Mouse (Mus musculus): ENCODE measurements around the gene Serpinb1b. TPM values are rescaled to one million over a fixed set of nuclear protein-coding genes. Genes with fewer than 3 reads are reported as not detected.

Gene Serpinb1b
- polyA plus RNA-seq, 1 experiment from 2014 or later, result not detected

GRCm38 (mm10) chr13:33084975-33085694 is 6.8 kb downstream of the Serpinb1b start:
- Histone ChIP-seq H3K27me3 (ENCODE audit: control insufficient read depth, insufficient read depth, low read length) (no peaks in the 10 kb centered on the region), H3K4me2 (no peak overlapping the region), H3K4me1 (ENCODE audit: control insufficient read depth, insufficient read depth, low read length) (no peaks in the 10 kb centered on the region), H3K9me3 (replicated peaks; ENCODE audit: control insufficient read depth, low read length) (no peaks in the 10 kb centered on the region), H3K27ac (ENCODE audit: low read depth, low read length) (no peak overlapping the region), H3K36me3 (ENCODE audit: control insufficient read depth, insufficient read depth, low read length) (no peaks in the 10 kb centered on the region), H3K4me3 (ENCODE audit: low read depth, low read length) (no peak overlapping the region), H3K9ac (ENCODE audit: low read depth, low read length) (no peak overlapping the region)
- 63% methylated on average over 5 of the region's 5 CpGs for WGBS (ENCODE audit: insufficient replicate concordance)
- ATAC-seq (replicated peaks; ENCODE audit: insufficient number of reproducible peaks, low FRiP score, low TSS enrichment), result no peak

- no peak for ATAC-seq (replicated peaks; ENCODE audit: insufficient number of reproducible peaks, low FRiP score, low TSS enrichment)
- no peaks in the 10 kb centered on the region for H3K4me1 ChIP-seq (ENCODE audit: control insufficient read depth, insufficient read depth, low read length)
- H3K4me2 ChIP-seq, result no peak overlapping the region
- no peaks in the 10 kb centered on the region for H3K9me3 ChIP-seq (replicated peaks; ENCODE audit: control insufficient read depth, low read length)
- H3K4me3 ChIP-seq (ENCODE audit: low read depth, low read length), result no peak overlapping the region
- H3K27me3 ChIP-seq (ENCODE audit: control insufficient read depth, insufficient read depth, low read length), result no peaks in the 10 kb centered on the region
- no peak overlapping the region for H3K27ac ChIP-seq (ENCODE audit: low read depth, low read length)
- H3K9ac ChIP-seq (ENCODE audit: low read depth, low read length), result no peak overlapping the region
- no peaks in the 10 kb centered on the region for H3K36me3 ChIP-seq (ENCODE audit: control insufficient read depth, insufficient read depth, low read length)
These were observed 7.5 kb downstream of the Serpinb1b start for GRCm38 (mm10) chr13:33085695-33086432.

- Histone ChIP-seq H3K36me3 (ENCODE audit: control insufficient read depth, insufficient read depth, low read length) (no peaks in the 10 kb centered on the region), H3K4me2 (no peak overlapping the region), H3K4me1 (ENCODE audit: control insufficient read depth, insufficient read depth, low read length) (no peaks in the 10 kb centered on the region), H3K9ac (ENCODE audit: low read depth, low read length) (no peak overlapping the region), H3K9me3 (replicated peaks; ENCODE audit: control insufficient read depth, low read length) (no peaks in the 10 kb centered on the region), H3K4me3 (ENCODE audit: low read depth, low read length) (no peak overlapping the region), H3K27me3 (ENCODE audit: control insufficient read depth, insufficient read depth, low read length) (no peaks in the 10 kb centered on the region), H3K27ac (ENCODE audit: low read depth, low read length) (no peak overlapping the region)
- WGBS (ENCODE audit: insufficient replicate concordance), result 52% methylated on average over 3 of the region's 3 CpGs
- ATAC-seq (replicated peaks; ENCODE audit: insufficient number of reproducible peaks, low FRiP score, low TSS enrichment), result no peak
These were observed 11.2 kb downstream of the Serpinb1b start for GRCm38 (mm10) chr13:33089566-33089965.

- no peak overlapping the region for H3K27ac ChIP-seq (ENCODE audit: low read depth, low read length)
- no peak overlapping the region for H3K4me3 ChIP-seq (ENCODE audit: low read depth, low read length)
- no peaks in the 10 kb centered on the region for H3K36me3 ChIP-seq (ENCODE audit: control insufficient read depth, insufficient read depth, low read length)
- WGBS (ENCODE audit: insufficient replicate concordance), result 56% methylated on average over 1 of the region's 1 CpGs
- no peaks in the 10 kb centered on the region for H3K27me3 ChIP-seq (ENCODE audit: control insufficient read depth, insufficient read depth, low read length)
- H3K9ac ChIP-seq (ENCODE audit: low read depth, low read length), result no peak overlapping the region
- H3K4me2 ChIP-seq, result no peak overlapping the region
- H3K4me1 ChIP-seq (ENCODE audit: control insufficient read depth, insufficient read depth, low read length), result no peaks in the 10 kb centered on the region
- H3K9me3 ChIP-seq (replicated peaks; ENCODE audit: control insufficient read depth, low read length), result no peaks in the 10 kb centered on the region
- no peak for ATAC-seq (replicated peaks; ENCODE audit: insufficient number of reproducible peaks, low FRiP score, low TSS enrichment)
These were observed 12.2 kb downstream of the Serpinb1b start for GRCm38 (mm10) chr13:33090546-33090945.

- no peak for ATAC-seq (replicated peaks; ENCODE audit: insufficient number of reproducible peaks, low FRiP score, low TSS enrichment)
- no peak overlapping the region for H3K4me2 ChIP-seq
- H3K27me3 ChIP-seq (ENCODE audit: control insufficient read depth, insufficient read depth, low read length), result no peaks in the 10 kb centered on the region
- H3K9me3 ChIP-seq (replicated peaks; ENCODE audit: control insufficient read depth, low read length), result no peaks in the 10 kb centered on the region
- no peaks in the 10 kb centered on the region for H3K4me1 ChIP-seq (ENCODE audit: control insufficient read depth, insufficient read depth, low read length)
- H3K36me3 ChIP-seq (ENCODE audit: control insufficient read depth, insufficient read depth, low read length), result no peaks in the 10 kb centered on the region
- H3K4me3 ChIP-seq (ENCODE audit: low read depth, low read length), result no peak overlapping the region
- H3K27ac ChIP-seq (ENCODE audit: low read depth, low read length), result no peak overlapping the region
- no peak overlapping the region for H3K9ac ChIP-seq (ENCODE audit: low read depth, low read length)
- 92% methylated on average over 1 of the region's 1 CpGs for WGBS (ENCODE audit: insufficient replicate concordance)
These were observed 12.9 kb downstream of the Serpinb1b start for GRCm38 (mm10) chr13:33091306-33091705.

- no peak overlapping the region for H3K4me2 ChIP-seq
- H3K9me3 ChIP-seq (replicated peaks; ENCODE audit: control insufficient read depth, low read length), result no peaks in the 10 kb centered on the region
- WGBS (ENCODE audit: insufficient replicate concordance), result 85% methylated on average over 1 of the region's 1 CpGs
- no peaks in the 10 kb centered on the region for H3K4me1 ChIP-seq (ENCODE audit: control insufficient read depth, insufficient read depth, low read length)
- H3K36me3 ChIP-seq (ENCODE audit: control insufficient read depth, insufficient read depth, low read length), result no peaks in the 10 kb centered on the region
- no peak overlapping the region for H3K4me3 ChIP-seq (ENCODE audit: low read depth, low read length)
- no peak for ATAC-seq (replicated peaks; ENCODE audit: insufficient number of reproducible peaks, low FRiP score, low TSS enrichment)
- H3K9ac ChIP-seq (ENCODE audit: low read depth, low read length), result no peak overlapping the region
- H3K27me3 ChIP-seq (ENCODE audit: control insufficient read depth, insufficient read depth, low read length), result no peaks in the 10 kb centered on the region
- H3K27ac ChIP-seq (ENCODE audit: low read depth, low read length), result no peak overlapping the region
These were observed 17.2 kb downstream of the Serpinb1b start for GRCm38 (mm10) chr13:33095575-33095974.

- no peaks in the 10 kb centered on the region for H3K27me3 ChIP-seq (ENCODE audit: control insufficient read depth, insufficient read depth, low read length)
- no peak overlapping the region for H3K4me3 ChIP-seq (ENCODE audit: low read depth, low read length)
- H3K4me1 ChIP-seq (ENCODE audit: control insufficient read depth, insufficient read depth, low read length), result no peaks in the 10 kb centered on the region
- no peaks in the 10 kb centered on the region for H3K9me3 ChIP-seq (replicated peaks; ENCODE audit: control insufficient read depth, low read length)
- no peak overlapping the region for H3K27ac ChIP-seq (ENCODE audit: low read depth, low read length)
- ATAC-seq (replicated peaks; ENCODE audit: insufficient number of reproducible peaks, low FRiP score, low TSS enrichment), result no peak
- no peak overlapping the region for H3K4me2 ChIP-seq
- no peaks in the 10 kb centered on the region for H3K36me3 ChIP-seq (ENCODE audit: control insufficient read depth, insufficient read depth, low read length)
- H3K9ac ChIP-seq (ENCODE audit: low read depth, low read length), result no peak overlapping the region
These were observed 27.3 kb downstream of the Serpinb1b start for GRCm38 (mm10) chr13:33105626-33106025.

GRCm38 (mm10) chr13:33113054-33113453 is 34.7 kb downstream of the Serpinb1b start:
- no peaks in the 10 kb centered on the region for H3K27me3 ChIP-seq (ENCODE audit: control insufficient read depth, insufficient read depth, low read length)
- no peak overlapping the region for H3K4me3 ChIP-seq (ENCODE audit: low read depth, low read length)
- H3K36me3 ChIP-seq (ENCODE audit: control insufficient read depth, insufficient read depth, low read length), result no peaks in the 10 kb centered on the region
- ATAC-seq (replicated peaks; ENCODE audit: insufficient number of reproducible peaks, low FRiP score, low TSS enrichment), result no peak
- WGBS (ENCODE audit: insufficient replicate concordance), result 62% methylated on average over 3 of the region's 3 CpGs
- no peak overlapping the region for H3K4me2 ChIP-seq
- no peak overlapping the region for H3K27ac ChIP-seq (ENCODE audit: low read depth, low read length)
- H3K4me1 ChIP-seq (ENCODE audit: control insufficient read depth, insufficient read depth, low read length), result no peaks in the 10 kb centered on the region
- no peak overlapping the region for H3K9ac ChIP-seq (ENCODE audit: low read depth, low read length)
- H3K9me3 ChIP-seq (replicated peaks; ENCODE audit: control insufficient read depth, low read length), result no peaks in the 10 kb centered on the region

GRCm38 (mm10) chr13:33137717-33138116 is 59.3 kb downstream of the Serpinb1b start:
- Histone ChIP-seq H3K27me3 (ENCODE audit: control insufficient read depth, insufficient read depth, low read length) (no peaks in the 10 kb centered on the region), H3K9me3 (replicated peaks; ENCODE audit: control insufficient read depth, low read length) (no peaks in the 10 kb centered on the region), H3K4me2 (no peak overlapping the region), H3K27ac (ENCODE audit: low read depth, low read length) (no peak overlapping the region), H3K4me3 (ENCODE audit: low read depth, low read length) (no peak overlapping the region), H3K9ac (ENCODE audit: low read depth, low read length) (no peak overlapping the region), H3K36me3 (ENCODE audit: control insufficient read depth, insufficient read depth, low read length) (no peaks in the 10 kb centered on the region), H3K4me1 (ENCODE audit: control insufficient read depth, insufficient read depth, low read length) (no peaks in the 10 kb centered on the region)
- no peak for ATAC-seq (replicated peaks; ENCODE audit: insufficient number of reproducible peaks, low FRiP score, low TSS enrichment)
- WGBS (ENCODE audit: insufficient replicate concordance), result 92% methylated on average over 2 of the region's 2 CpGs
